Mouse (Mus musculus) urinary bladder, postnatal 36 days (tissue): ENCODE data around the gene Serpina3c.

Source experiments
- DNase-seq, 2 experiments: peaks; one replicate each; pipeline ENCODE4 v3.0.0; 2022; ENCODE audit warnings: low spot score in 2 of 2, mixed read lengths in 1 of 2

Serpina3c gene

DNA sequence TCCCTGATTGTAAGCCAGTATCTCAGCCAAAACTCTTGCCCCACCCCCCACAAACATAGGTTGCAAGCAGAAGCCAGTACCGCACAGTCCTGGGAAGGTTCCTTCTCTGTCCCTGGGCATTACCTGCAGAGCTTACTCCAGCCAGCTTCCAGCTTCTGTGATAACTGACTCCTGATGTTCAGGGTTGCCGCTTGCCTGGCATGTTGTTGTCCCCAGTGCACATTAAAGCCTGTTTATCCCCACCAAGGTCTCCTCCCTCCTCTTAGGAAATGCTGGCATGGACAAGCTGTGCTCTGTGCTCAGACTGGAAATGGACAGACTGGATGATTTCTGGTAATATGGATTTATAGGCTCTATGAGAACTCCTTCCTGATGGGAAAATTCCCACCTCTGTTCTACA lies at the start of gene Serpina3c:
Serpina3c (minus strand) TSS at position 215 of the 400 bp plus-strand sequence.
- peak in 1 of 2 experiments; percentile 11 for DNase-seq

DNA sequence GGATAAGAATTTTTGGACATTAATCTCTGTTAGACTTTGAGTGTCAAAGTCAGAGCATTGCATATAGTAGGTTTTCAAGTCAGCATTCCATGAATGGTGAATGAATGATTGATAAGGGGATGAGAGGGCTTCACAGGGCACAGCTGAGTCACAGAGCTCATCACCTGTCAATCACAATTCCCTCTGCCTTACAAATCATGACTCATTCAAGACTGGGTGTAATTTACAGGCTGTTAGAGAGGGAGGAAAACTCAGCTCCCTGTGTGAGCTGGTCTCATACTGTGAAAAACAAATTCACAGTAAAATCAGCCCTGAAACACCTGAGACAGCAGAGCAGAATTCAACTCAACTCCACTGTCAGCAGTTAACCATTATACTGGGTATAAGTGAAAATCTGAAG lies 37.2 kb upstream of the Serpina3c start:
- no peak for DNase-seq

DNA sequence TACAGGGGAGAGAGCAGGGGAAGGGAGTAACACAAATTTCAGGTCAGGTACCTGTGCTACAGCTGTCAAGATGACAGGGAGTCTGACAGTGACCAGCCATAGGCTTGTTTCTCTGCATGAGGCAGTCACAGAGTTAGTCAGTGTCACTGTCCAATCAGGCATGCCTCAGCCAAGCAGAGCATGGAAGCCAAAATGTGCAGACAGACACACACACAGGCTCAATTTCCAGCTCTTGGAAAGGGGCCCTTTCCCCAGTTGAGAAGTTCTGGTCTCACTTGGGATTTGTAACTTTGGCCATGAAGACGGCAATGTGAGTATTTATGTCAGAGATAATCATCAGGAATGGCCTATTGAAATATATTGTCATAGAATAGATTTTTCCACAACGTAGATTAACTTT lies 35.6 kb upstream of the Serpina3c start:
- no peak for DNase-seq

DNA sequence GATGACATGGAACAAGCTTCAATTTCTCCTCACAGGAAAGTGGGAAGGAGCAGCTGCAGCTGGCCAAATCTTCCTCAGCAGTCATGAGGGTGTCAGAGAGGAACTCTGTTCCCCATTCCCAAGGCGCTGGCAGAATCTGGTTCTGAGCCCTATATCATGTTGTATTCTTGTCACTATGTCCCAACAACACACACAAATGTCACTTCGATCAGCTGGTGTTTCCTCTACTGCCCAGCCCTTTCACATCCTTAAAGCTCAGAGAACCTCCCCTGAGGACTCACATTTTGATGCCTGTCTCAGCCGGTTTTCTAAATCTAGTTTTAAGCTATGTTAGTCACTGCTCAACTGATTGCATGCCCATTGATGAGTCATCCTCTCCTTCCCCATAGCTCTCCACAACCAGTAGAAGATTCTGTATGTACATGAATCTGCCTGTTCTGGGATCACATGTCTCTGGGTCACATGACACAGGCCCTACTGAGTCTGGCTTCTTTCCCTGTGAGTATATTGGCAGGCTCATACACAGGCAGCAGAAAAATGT lies 32.4 kb upstream of the Serpina3c start:
- peak; percentile 6 to 7 for DNase-seq

DNA sequence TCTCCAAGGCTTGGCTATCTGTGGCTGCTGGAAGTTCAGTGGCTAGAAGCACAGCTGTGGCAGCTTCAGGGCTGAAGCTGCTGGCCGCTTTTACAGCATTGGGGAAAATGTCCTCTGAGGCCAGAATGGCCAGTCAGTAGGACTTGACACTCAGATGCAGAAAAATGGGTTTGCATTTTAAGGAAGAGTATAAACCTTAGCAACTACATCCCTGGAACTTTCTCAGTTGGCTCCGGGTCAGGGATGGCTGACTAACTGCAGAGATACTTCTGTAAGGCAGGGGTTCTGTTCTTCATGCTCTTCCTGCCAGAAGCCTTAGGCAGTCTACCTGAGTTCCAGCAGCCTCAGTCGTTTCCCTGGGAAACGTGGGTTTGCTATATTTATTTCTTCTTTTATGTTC lies 31.4 kb upstream of the Serpina3c start:
- DNase-seq, result no peak

DNA sequence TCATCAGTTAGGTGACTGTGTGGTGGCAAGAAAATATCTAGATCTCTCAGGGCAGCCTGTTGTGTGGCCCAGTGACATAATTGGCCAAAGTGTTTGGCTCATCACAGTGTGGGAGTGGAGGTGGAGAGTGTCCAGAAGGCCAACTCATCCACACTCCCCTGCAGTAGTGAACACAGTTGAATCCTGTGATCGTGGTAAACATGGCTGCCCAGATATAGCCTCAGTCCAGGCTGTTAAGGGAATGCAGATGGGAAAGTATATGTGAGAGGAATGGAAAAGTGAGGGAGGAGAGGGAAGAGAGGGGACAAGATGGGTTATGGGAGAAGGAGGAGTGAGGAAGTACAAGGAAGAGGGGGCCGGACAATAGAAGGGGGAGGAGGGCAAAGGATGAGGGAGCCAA lies 25.3 kb upstream of the Serpina3c start:
- DNase-seq, result no peak

DNA sequence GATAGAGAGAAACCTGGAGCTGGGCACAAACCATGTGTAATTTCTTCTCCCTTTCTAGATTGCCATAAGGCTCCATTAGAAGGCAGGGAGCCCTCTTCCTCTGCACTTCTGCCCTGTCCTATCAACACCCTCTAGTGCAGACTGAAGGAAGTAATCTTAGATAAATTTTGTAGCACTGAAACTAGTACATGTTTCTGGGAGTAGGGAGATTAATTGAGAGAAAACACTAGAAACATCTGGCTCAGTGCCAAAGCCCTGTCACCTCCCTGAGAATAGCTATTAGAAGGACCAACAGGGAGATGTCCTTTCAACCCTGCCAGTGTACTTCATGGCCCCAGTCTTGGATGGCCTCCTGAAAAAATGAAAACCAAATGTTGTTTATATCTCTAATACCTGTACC lies 24.9 kb upstream of the Serpina3c start:
- no peak for DNase-seq

DNA sequence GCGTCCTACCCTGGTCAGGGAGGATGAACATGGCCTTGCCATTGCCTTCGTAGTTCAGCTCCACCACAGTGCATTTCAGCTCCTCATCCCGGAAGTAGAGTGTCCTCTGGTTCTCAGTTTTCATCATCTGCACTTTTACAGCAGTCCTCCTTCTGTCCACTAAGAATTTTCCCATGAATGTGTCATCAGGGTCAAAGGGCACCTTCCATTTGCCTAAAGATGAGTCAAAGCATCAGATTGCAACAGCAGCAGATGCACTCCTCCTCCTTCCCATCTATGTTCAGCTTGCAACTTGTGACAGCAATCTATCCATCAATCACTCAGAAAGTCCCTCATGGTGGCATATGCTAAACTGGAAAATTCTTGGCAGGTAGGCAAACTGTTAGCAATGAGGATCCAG lies 22.0 kb upstream of the Serpina3c start:
- no peak for DNase-seq

DNA sequence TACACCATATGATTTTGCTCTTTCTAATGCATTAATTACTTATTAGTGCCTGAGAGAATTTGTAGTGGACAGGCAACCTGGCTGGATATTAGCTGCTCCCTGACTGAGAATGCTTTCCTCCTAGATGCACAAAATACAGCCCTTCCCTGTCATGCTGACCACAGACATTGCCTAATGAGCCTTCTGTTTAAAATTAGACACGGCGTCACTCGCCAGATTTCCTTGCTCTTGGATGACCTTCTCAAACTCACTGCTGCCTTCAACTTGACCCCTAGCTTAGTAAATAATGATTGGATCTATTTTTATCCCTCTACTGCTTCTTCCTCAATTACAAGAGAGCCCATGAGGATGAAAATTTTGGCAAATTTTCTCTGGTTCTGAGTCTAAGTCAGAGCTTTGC lies 21.1 kb upstream of the Serpina3c start:
- DNase-seq, result peak in 1 of 2 experiments; percentile 23

DNA sequence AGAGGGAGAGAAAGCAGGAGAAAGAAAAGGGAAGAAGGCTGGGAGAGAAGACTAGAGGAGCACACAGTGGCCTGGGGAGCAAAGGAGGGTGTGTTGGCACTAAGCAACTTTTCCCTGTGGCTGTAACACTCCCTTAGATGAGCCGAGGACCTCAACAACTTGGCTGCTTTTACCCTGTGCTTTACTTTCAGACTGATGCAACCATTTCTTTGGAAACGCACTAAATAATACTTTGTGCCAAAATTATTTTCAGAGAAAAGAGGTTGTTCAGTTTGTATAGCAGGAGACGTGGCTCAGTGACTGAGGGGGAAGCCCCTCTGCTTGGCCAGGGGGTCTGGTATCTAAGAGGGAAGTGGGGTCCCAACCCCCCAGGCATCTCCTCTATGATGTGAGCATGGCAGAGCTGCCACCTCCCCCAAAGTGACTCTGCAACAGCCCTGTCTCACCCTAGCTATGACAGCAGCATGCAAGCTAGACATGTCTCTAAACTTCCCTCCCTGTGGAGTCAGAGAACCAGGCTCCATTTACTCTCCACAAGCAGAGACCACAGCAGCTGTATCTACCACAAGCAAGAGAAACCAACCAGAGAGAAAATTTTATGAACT lies 527 bp downstream of the Serpina3c start:
- DNase-seq, result no peak

DNA sequence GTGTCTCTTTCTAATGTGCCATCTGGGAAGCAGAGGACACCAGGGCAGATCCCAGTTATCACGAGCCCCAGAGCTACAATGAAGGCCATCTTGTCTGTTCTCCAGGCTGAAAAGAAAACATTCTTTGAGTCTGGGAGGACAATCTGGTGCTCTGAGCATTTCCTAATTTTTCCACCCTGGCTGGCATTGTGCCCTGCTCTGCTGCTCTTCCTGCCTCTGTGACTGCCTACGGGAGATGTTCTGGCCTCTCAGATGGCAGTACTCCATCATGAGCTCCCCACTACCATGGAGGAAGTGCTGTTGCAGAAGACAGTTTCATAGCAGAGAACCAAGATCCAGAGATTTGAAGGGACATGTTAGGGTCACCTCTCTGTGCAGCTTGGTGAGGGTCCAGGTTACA lies 1.7 kb downstream of the Serpina3c start:
- peak in 1 of 2 experiments; percentile 16 for DNase-seq

DNA sequence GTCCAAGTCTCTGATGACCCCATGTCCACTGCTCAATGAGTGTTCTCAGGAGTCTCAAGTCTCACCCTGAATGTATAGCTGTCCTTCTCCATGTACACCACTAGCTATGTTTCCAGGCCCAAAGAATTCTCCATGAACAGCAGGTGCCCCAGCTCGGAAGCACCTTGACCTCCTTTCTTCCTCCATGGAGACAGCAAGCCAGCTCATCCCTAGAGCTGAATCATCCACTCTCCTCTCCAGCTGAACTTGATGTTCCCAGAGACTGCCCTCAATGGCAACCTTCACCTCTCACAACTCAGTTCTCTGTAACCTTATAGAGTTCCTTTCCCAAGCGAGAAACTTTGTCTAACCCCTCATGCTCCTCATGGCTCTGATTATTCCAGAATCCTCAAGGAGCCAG lies 8.1 kb downstream of the Serpina3c start:
- no peak for DNase-seq

DNA sequence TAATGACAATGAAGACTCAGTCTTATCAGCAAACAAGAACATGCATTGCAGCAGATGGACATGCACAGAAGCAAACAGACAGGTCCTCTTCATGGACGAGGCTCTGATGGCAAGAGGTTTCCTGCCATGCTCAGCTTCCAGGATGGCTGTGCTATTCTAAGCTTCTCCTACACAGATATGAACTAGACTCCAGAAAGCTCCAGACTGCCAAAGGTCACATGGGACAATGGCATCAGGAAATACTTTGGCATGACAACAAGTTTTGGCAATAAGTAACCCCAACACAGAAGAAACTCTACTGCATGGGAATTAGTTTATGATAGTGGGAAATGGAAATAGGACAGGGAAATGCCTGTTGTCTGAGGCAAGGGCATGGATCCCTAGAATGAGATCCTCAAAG lies 10.4 kb downstream of the Serpina3c start:
- DNase-seq, result no peak

DNA sequence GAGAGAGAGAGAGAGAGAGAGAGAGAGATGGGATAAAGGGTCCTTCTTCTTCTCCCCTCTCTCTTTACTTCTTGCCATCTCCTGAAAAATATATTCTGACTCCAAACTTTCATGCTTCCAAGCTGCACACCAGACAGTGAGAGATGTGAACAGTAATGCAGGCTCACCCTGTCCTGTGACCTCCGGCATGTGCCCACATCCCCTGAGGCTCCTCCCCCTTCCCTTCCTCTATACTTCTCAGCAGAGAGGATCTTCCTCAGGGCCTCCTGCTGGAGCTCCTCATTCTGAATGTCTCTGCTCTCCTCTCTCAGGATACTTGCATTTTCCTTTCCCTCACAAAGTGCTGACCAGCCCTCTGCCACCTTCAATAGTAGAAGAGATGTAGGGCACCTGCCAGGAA lies 11.2 kb downstream of the Serpina3c start:
- no peak for DNase-seq

DNA sequence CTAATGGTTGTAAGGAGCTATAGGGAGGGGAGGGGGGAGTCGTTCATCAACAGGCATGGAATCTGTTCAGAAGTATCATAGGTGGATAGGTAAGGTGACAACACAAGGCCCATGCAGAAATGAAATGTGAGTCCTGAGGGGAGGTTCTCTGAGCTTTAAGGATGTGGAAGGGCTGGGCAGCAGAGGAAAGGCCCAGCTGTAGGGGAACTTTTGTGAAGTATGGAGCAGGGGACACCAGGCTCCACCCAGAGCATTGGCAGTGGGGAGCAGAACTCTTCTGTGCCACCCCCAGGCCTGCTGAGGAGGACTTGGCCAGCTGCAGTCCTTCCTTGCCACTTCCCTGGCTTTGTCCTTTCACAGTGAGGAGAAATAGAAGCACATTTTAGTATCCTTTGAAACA lies 12.2 kb downstream of the Serpina3c start:
- no peak for DNase-seq

DNA sequence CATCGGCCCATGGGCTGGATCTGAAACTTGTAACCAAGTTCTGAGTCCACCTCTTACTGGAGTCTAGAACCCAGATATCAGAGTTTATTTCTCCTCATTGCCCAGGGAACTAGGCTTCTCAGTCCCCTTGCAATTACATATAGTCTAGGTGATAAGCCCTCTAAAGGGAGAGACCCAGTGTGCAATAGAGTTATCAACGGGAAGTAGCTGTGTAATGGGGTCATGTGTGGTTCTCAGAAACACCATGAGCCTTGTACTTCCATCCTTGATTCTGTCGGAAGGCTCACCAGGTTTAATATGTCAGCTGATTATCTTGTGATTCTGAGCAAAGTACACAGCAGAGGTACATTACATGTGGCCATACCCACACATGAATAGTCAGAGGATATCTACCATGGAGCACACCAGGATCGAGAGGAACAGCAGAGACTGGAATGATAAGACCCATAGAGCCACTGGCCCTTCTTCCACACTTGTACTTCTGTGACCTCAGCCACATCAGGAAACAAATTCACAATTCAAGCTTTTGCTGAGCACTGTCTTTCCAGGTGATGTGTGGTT lies 13.0 kb downstream of the Serpina3c start:
- no peak for DNase-seq

DNA sequence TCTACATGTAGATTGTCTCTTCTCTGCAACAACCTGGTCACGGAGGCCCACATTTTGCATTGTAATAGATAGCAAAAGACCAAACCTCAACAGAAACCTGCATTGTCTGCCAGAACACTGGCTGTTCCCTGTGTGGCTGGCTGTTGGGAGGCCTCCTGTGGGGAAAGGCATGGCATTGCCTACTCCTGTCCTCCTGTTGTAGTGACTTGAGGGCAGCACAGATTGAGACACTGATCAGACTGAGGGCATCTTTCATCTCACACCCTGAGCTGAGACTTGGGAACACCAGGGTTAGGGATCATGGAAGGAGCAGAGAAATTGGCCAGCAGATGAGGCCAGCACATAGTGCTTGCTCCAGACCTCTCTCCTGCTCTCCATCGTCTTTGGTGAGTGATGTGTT lies 15.5 kb downstream of the Serpina3c start:
- DNase-seq, result no peak

DNA sequence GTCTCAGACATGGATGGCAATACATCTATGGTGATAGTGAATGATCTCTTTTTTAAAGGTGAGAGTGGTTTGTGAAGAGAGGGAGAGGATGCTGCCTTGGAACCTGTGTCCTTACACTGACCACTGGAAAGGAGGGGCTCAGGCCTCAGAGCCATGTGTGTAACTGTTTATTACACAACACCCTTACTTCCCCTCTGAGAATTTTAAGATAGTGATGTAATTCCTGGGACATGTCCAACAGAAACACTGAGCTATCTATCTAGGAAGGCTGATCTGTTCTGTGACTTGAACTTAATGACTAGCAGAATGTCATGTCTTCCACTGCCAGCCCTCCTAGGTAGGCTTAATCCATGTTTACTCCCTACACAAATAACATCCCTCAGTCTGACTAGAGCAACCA lies 22.6 kb downstream of the Serpina3c start:
- no peak for DNase-seq

DNA sequence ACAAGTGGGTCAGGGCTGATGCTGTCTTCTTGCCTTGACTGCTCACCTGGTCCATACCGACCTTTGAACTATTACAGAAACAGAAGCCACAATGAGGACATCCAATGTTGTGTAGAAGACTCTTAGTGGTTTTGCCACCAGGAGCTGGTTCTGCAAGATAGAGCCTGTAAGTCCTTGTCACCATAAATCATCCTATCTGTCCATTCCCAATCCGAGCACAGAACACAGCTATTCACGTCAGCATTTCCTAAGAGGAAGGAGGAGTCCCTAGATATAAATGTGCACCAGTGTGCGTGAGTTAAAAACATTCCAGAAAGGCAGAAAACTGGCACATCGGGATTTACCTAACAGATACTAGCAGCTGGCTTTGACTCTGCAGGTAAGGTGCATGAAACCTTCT lies 26.0 kb downstream of the Serpina3c start, which contains the start of gene Serpina3b:
Serpina3b (plus strand) TSS at position 301 of the 400 bp plus-strand sequence.
- no peak for DNase-seq

DNA sequence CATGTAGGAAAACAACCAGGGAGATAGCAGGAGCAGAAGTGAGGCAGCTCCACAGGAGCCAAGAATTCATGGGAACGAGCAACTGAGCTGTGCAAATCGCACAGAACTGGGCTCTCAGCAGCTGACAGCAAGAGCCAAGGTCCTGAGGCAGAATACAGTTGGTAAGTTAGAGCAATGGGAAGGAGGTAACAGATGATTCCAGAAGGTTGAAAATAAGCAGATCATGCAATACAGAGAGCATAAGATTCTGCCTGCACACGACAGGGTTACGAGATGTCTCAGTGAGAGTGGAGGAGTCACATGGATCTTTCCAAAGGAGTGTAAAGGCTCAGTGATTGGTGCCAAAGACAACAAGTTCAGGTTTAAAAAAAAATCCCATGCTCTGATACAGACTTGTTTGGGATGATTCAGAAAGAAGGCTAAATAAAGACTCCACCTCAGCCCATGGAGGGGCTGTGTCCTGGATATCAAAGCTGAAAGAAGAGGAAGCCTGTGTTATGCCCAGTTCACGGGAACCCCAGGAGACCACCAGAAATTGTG lies 28.6 kb downstream of the Serpina3c start:
- DNase-seq, result no peak

DNA sequence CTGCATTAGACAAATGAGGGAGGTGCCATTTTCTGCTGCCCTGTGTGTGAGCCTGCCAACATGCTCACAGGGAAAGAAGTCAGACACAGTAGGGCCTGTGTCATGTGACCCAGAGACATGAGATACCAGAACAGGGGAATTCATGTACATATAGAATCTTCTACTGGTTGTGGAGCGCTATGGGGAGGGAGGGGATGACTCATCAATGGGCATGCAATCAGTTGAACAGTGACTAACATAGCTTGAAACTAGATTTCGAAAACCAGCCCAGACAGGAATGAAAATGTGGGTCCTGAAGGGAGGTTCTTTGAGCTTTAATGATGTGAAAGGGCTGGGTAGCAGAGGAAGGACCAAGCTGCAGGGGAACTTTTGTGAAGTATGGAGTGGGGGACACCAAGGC lies 29.7 kb downstream of the Serpina3c start:
- peak in 1 of 2 experiments; percentile 8 for DNase-seq

DNA sequence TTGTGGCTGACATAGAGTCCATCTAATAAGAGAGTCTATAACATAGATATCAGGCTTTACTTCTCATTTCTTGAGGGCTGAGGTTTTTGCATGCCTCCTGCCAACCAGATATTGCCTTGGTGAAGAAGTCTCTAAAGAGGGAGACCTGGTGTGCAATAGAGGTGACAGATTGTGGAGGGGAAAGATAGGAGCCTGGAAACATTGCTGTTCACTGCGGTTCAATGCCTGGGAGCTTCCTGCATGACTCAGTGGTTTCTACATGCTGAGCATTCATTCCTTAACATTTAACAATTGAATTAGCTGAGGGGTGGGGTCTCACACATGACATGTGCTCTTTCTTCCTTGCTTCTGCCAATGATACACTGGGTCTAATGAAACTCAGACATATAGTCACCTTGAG lies 30.6 kb downstream of the Serpina3c start:
- no peak for DNase-seq

DNA sequence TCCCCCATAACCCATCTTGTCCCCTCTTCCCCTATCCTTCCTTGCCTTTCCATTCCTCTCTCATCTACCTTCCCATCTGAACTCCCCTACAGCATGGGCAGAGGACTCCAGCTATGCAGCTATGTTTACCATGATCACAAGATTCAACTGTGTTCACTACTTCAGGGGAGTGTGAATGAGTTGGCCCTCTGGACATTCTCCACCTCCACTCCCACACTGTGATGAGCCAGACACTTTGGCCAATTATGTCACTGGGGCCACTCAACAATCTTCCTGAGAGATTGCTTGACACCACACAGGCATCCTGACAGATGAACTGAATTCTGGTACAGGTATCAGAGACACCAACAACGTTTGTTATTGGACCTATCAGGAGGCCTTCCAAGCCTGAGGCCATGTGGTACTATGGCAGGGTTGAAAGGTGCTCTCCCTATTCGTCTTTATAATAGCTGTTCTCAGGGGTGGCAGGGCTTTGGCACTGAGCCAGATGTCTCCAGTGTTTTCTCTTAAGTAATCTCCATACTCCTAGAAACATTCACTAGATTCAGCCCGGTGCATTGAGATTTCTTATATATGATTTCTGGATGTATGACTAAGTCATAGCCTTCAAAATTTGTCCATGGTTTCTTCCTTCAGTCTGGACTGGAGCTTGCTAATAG lies 38.6 kb downstream of the Serpina3c start:
- no peak for DNase-seq
